Mouse (Mus musculus): Measurements from ENCODE around the gene Ifna16.

- TF ChIP-seq CTCF (IDR thresholded peaks at IDR 0.05; ENCODE audit: low read depth) (no peak), EP300 (optimal IDR thresholded peaks at IDR 0.05) (no peak)
Observed at GRCm38 (mm10) chr4:88681353-88681752, 4.6 kb upstream of the Ifna16 start.
